Mouse (Mus musculus) kidney, embryonic 14.5 days (tissue): ENCODE measurements around the gene Cdh20. TPM values are rescaled to one million over a fixed set of nuclear protein-coding genes. Genes with fewer than 3 reads are reported as not detected.

ENCODE experiments used
- ATAC-seq: fragments of 200-750 bp; cut with Nextera tagmentation; 2 replicates; pipeline ENCODE4 v1.8.0; 2017; ENCODE audit warnings: moderate number of reproducible peaks, mild to moderate bottlenecking, moderate TSS enrichment, moderate library complexity; ENCODE audit not compliant: low FRiP score, low TSS enrichment
- H3K27ac ChIP-seq: fragments of 300-500 bp; sonication (generic); 2 replicates; pipeline ENCODE4 v1.5.1; 2014; ENCODE audit warnings: low read depth, mild to moderate bottlenecking, low read length, moderate library complexity, mixed read lengths
- H3K27me3 ChIP-seq: fragments of 300-500 bp; sonication (generic); 2 replicates; pipeline ENCODE4 v1.6.1; 2014; ENCODE audit warnings: mild to moderate bottlenecking, low read length; ENCODE audit not compliant: control insufficient read depth, insufficient read depth
- H3K36me3 ChIP-seq: fragments of 300-500 bp; sonication (generic); 2 replicates; pipeline ENCODE4 v1.6.1; 2014; ENCODE audit warnings: low read length, mixed read lengths; ENCODE audit not compliant: control insufficient read depth, insufficient read depth
- H3K4me1 ChIP-seq: fragments of 300-500 bp; sonication (generic); 2 replicates; pipeline ENCODE4 v1.6.1; 2014; ENCODE audit warnings: low read length, mixed read lengths; ENCODE audit not compliant: control insufficient read depth, insufficient read depth
- H3K4me2 ChIP-seq: fragments of 300-500 bp; sonication (generic); replicated peaks from 2 replicates; pipeline ENCODE4 v1.6.1; 2014; ENCODE audit warnings: low read depth, mild to moderate bottlenecking, low read length
- H3K4me3 ChIP-seq: fragments of 300-500 bp; sonication (generic); 2 replicates; pipeline ENCODE4 v1.5.1; 2014; ENCODE audit warnings: mild to moderate bottlenecking, low read length
- H3K9ac ChIP-seq: fragments of 300-500 bp; sonication (generic); 2 replicates; pipeline ENCODE4 v1.6.1; 2014; ENCODE audit warnings: low read depth, mild to moderate bottlenecking, low read length, moderate library complexity
- H3K9me3 ChIP-seq: fragments of 300-500 bp; sonication (generic); 2 replicates; pipeline ENCODE4 v1.6.1; 2016; ENCODE audit warnings: low read length; ENCODE audit not compliant: control insufficient read depth
- WGBS: fragments of 180-500 bp; shearing (Covaris S2); extraction: QIAGEN DNeasy Blood & Tissue Kit; methylation state at CpG from one replicate; pipeline ENCODE4 v1.1.7; 2014; 5-methylcytosine and 5-hydroxymethylcytosine counted together
- polyA plus RNA-seq: library from polyadenylated mRNA; unstranded; fragments of >200 nt; fragmentation: Nextera tagmentation; extraction: Ambion mirVana; gene quantifications from 2 replicates; pipeline ENCODE4 v1.2.1, GENCODE M21; 2014

The Cdh20 gene
- 0.08 and 0.10 TPM in 2 replicates for polyA plus RNA-seq

DNA sequence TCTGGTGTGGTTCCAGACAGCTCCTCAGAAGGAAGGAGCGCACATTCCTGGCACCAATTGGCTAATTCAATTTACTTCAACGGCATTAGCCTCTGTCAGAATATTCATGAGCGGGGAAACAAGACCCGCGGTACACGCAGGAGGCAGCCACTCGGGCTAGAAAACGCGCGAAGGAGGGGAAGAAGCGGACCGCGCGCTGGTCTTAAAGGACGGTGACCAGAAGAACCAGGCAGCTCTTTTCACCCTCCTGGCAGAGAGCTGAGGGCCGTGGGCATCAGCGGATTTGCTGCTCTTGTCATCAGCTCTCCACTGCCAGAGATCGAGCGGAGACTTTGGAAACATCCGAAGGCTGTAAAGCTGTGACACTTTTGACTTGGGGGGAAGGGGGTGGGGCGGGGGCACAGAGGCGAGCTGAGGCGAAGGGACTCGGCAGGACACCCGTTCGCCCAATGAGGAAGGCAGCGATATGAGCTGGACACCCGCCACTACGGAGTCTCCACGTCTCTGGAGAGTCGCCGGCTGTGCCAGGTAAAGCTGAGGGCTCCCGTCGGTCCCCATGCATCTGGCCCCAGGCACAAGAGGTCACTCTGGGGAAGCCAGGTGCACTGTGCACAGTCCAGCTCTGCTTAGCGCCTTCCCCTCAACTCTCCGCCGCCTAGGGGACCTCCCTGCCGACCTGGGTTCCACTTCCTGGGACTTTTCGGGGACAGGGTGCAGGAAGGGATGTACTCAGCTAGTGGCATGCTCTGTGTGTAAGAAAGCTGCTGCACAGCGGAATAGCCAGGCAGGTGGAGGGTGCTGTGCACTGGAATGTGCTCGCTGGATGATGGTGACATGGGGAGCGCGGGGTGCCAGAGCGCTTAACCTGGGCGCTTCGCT, at the start of gene Cdh20:
Gene Cdh20, plus strand, starts transcription at position 159 of the 879 bp plus-strand sequence.
- H3K9ac ChIP-seq, result peak within 1 kb of the TSS; percentile 13; the same call in 1 of the 2 replicates
- no peaks in the 10 kb centered on the region for H3K36me3 ChIP-seq
- 1% methylated on average over 46 of the region's 46 CpGs for WGBS
- H3K4me2 ChIP-seq, result peak within 1 kb of the TSS; percentile 91
- peak; percentile 85 for ATAC-seq
- H3K4me3 ChIP-seq, result peak within 1 kb of the TSS; percentile 44
- no peaks in the 10 kb centered on the region for H3K9me3 ChIP-seq
- H3K27ac ChIP-seq, result no peak within 1 kb of the TSS
- peaks cover 3% of the 10 kb centered on the region; the same call in 1 of the 2 replicates for H3K4me1 ChIP-seq
- peaks cover 8% of the 10 kb centered on the region; the same call in 1 of the 2 replicates for H3K27me3 ChIP-seq

DNA sequence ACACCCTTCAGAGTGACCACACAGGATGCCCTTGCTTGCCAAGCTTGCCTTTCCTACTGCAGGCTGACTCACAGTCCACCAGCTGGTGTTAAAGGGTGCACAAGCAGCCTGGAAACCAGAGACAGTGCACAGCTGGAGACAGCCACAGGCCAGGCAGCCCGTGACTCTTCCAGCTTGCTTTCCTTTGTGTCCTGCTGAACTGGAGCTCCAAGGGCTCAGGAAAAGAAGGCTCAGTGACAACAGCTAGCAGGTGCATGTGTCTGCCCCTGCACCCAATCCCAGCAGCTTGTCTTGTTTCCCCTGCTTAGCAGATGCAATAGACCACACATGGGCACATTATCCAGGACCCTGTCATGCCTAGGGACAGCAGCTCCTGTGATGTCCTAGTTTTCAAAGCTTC, 21.5 kb upstream of the Cdh20 start:
- H3K9ac ChIP-seq, result no peak overlapping the region
- no peak overlapping the region for H3K4me3 ChIP-seq
- H3K36me3 ChIP-seq, result no peaks in the 10 kb centered on the region
- no peak overlapping the region for H3K4me2 ChIP-seq
- WGBS, result 9% methylated on average over 1 of the region's 1 CpGs
- H3K9me3 ChIP-seq, result no peaks in the 10 kb centered on the region
- H3K27me3 ChIP-seq, result no peaks in the 10 kb centered on the region
- H3K27ac ChIP-seq, result no peak overlapping the region
- peak; percentile 52; the same call in 1 of the 2 replicates for ATAC-seq
- H3K4me1 ChIP-seq, result no peaks in the 10 kb centered on the region

DNA sequence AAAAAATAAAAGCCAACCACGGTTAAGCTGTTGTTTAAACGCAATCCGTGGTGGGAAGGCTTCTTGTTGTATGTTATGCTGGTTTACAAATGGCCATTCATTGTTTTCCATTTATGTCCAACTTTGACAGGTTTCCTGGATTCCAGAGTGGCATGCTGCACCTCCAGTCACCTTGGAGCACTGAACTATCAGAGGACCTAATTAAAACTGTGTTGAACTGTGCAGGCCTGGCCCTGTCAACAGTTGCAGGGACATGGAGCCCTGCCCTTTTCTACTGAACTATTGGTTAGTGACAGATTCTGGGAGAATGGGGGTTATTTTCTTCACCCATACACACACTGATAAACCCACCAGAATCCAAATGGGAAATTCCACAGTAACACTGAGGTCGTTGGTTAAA, 20.9 kb upstream of the Cdh20 start:
- H3K4me2 ChIP-seq, result no peak overlapping the region
- no peaks in the 10 kb centered on the region for H3K27me3 ChIP-seq
- H3K4me1 ChIP-seq, result no peaks in the 10 kb centered on the region
- 55% methylated on average over 4 of the region's 4 CpGs for WGBS
- no peak for ATAC-seq
- H3K36me3 ChIP-seq, result no peaks in the 10 kb centered on the region
- no peak overlapping the region for H3K27ac ChIP-seq
- no peaks in the 10 kb centered on the region for H3K9me3 ChIP-seq
- no peak overlapping the region for H3K9ac ChIP-seq
- H3K4me3 ChIP-seq, result no peak overlapping the region

DNA sequence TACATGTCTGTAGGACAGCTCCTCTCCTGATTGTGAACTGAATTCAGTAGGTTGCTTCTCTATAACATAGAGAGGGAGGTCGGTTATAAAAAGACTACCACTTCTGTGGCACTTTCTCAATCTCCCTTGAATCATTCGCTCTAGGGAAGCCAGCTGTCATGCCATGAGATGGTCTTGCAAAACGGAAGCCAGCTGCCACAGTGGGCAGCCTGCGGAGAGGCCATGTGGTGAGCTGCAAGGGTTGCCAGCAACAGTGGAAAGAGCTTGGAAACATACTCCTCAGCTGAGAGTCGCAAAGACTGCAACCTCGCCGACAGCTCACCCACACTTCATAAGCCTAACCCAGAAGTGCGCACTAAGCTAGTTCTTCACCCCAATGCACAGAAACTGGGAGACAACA, 13.8 kb upstream of the Cdh20 start:
- ATAC-seq, result no peak
- H3K9me3 ChIP-seq, result no peaks in the 10 kb centered on the region
- H3K27ac ChIP-seq, result no peak overlapping the region
- no peak overlapping the region for H3K4me3 ChIP-seq
- no peaks in the 10 kb centered on the region for H3K36me3 ChIP-seq
- H3K9ac ChIP-seq, result no peak overlapping the region
- WGBS, result 79% methylated on average over 8 of the region's 8 CpGs
- no peaks in the 10 kb centered on the region for H3K27me3 ChIP-seq
- H3K4me1 ChIP-seq, result no peaks in the 10 kb centered on the region
- H3K4me2 ChIP-seq, result no peak overlapping the region

DNA sequence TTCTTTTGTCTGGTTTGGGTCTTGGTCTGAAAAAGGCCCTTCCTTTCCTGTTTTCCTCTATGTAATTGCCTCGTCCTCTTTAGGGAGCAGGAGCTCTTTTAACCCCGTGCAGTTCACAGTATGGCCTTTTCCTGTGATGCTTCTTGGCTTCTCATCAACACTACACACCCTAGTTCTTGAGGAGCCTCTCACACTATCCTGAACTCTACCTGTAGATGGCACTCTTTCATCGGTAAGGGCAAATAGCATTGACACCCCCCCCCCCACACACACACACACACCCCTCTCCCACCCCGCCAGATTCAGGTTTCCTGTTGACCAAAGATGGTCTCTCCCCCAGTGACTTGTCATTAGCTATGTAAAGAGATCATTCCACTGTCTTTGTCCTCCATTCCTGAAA, 12.4 kb upstream of the Cdh20 start:
- ATAC-seq, result no peak
- no peak overlapping the region for H3K27ac ChIP-seq
- H3K4me3 ChIP-seq, result no peak overlapping the region
- H3K9me3 ChIP-seq, result no peaks in the 10 kb centered on the region
- no peaks in the 10 kb centered on the region for H3K27me3 ChIP-seq
- no peaks in the 10 kb centered on the region for H3K36me3 ChIP-seq
- 47% methylated on average over 4 of the region's 4 CpGs for WGBS
- H3K4me2 ChIP-seq, result no peak overlapping the region
- no peak overlapping the region for H3K9ac ChIP-seq
- H3K4me1 ChIP-seq, result no peaks in the 10 kb centered on the region

DNA sequence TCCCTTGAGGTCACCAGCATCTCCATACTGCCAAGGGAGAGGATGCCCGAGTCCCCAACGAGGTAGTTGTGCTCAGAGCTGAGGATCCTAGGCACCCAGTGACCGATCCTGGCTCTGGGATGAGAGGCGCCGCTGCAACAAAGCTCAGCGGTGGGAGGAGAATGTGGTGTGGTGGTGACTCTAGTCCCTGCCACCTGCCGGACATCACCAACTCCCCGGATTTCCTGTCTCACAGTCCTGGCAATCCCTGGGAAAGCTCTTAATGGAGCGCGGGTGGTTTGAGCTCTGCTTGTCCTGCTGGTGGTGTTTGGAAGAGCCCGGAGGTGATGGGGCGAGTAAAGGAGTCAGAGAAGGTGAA, 900 bp downstream of the Cdh20 start:
- no peak overlapping the region for H3K27ac ChIP-seq
- ATAC-seq, result peak; percentile 82
- H3K27me3 ChIP-seq, result peaks cover 8% of the 10 kb centered on the region; the same call in 1 of the 2 replicates
- no peak overlapping the region for H3K9ac ChIP-seq
- H3K4me1 ChIP-seq, result peaks cover 3% of the 10 kb centered on the region; the same call in 1 of the 2 replicates
- peak overlapping the region; percentile 91 for H3K4me2 ChIP-seq
- WGBS, result under 1% methylated on average over 12 of the region's 12 CpGs
- H3K36me3 ChIP-seq, result no peaks in the 10 kb centered on the region
- H3K4me3 ChIP-seq, result peak overlapping the region; percentile 44
- H3K9me3 ChIP-seq, result no peaks in the 10 kb centered on the region

DNA sequence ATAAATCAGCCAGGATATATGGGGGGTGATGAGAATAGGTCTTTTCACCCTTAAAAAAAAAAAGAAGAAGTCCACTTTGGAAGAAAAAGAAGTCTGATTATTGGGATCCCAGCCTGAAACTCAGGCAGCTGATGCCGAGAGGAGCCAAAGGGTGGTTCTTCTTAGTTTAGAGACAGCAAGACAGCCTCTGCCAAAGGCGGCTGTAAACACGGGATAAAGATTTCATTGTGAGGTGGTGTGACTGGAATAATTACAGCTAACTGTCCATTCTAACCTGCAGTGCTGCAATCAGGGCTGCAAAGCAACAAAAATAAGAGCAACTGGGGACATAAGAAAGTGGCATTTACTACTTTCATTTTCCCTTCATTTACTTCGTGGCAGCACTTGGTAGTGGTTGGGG, 3.6 kb downstream of the Cdh20 start:
- H3K4me3 ChIP-seq, result no peak overlapping the region
- no peak for ATAC-seq
- H3K4me2 ChIP-seq, result no peak overlapping the region
- H3K27ac ChIP-seq, result no peak overlapping the region
- WGBS, result 48% methylated on average over 4 of the region's 4 CpGs
- H3K9me3 ChIP-seq, result no peaks in the 10 kb centered on the region
- H3K4me1 ChIP-seq, result peaks cover 3% of the 10 kb centered on the region; the same call in 1 of the 2 replicates
- no peaks in the 10 kb centered on the region for H3K36me3 ChIP-seq
- no peak overlapping the region for H3K9ac ChIP-seq
- H3K27me3 ChIP-seq, result peaks cover 8% of the 10 kb centered on the region; the same call in 1 of the 2 replicates

DNA sequence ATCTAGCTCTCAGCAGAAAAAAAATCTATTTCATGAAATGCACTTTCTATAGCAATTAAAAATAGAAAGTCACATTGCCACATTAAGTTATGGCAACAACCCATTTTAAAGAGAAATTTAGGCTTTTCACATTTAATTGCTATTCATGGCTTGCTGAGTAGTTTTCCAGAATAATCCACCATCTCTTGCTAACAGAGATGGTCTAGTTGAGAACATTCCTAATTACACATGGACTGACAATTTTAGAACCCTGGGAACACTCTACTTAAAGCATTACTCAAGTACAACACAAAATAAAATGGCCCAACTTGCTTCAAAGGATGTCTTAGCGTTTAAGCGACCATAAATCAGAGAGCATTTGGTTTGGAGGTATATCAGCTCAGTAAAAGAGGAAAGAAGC, 4.9 kb downstream of the Cdh20 start:
- 48% methylated on average over 2 of the region's 2 CpGs for WGBS
- Histone ChIP-seq H3K9me3 (no peaks in the 10 kb centered on the region), H3K4me1 (peaks cover 3% of the 10 kb centered on the region; the same call in 1 of the 2 replicates), H3K4me2 (no peak overlapping the region), H3K27ac (no peak overlapping the region), H3K36me3 (no peaks in the 10 kb centered on the region), H3K27me3 (peaks cover 8% of the 10 kb centered on the region; the same call in 1 of the 2 replicates), H3K9ac (no peak overlapping the region), H3K4me3 (no peak overlapping the region)
- ATAC-seq, result no peak

DNA sequence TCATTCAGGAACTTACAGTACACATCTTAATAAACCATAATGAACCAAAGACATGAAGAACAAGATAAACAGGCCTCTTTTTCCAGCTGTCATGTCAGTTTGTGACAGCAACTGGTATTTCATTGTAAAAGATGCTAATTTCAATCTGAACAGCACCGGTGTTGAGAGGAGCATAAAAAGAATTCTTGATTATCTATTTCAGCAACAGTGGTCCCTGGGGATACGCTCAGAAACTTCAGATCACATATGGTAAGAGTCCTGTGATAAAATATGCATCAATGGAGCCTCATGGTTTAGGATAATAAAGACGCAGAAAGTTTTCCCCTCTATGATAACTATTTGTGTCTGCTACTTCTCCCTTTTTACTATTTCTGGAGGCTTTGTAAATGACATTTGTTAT, 25.2 kb downstream of the Cdh20 start:
- H3K27me3 ChIP-seq, result no peaks in the 10 kb centered on the region
- H3K4me1 ChIP-seq, result no peaks in the 10 kb centered on the region
- no peaks in the 10 kb centered on the region for H3K9me3 ChIP-seq
- H3K27ac ChIP-seq, result no peak overlapping the region
- no peak overlapping the region for H3K4me3 ChIP-seq
- H3K4me2 ChIP-seq, result no peak overlapping the region
- no peak for ATAC-seq
- no peak overlapping the region for H3K9ac ChIP-seq
- 90% methylated on average over 3 of the region's 3 CpGs for whole genome bisulfite sequencing
- no peaks in the 10 kb centered on the region for H3K36me3 ChIP-seq
